Mouse (Mus musculus): Measurements from ENCODE around the gene Adap2. TPM values are rescaled to one million over a fixed set of nuclear protein-coding genes. Genes with fewer than 3 reads are reported as not detected.

The Adap2 gene
- 0.28 TPM for polyA plus RNA-seq (2017; shearing (Covaris generic))

DNA sequence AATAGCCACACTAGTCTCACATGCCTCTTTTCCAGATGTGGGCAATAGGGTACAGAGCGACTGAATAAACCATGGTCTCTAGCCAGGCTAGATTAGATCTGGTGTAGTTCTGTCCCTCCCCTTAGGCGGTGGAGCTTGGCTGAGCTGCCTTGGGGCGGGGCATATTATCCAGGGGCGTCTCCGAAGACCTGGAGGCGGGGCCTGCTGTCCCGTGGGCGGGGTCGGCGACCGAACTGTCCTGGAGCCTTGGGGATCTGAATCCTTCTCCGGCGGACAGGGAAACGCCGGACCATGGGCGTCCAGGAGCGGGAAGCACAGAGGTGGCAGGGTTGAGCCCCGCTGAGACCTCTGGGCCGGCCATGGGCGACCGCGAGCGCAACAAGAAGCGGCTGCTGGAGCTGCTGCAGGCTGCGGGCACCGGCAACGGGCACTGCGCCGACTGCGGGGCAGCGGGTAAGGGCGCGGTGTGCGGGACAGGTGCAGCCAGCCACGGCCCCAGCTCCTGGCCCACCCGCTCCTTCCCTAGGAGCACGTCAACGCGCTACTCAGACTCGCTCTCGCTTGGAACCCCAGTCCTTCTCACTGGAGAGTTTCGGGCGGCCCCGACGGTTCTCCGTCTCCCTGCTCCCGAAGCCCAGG, at the start of gene Adap2:
TSS of gene Adap2 (plus strand) at position 249 of the 639 bp plus-strand sequence.

GRCm38 (mm10) chr11:80141825-80142521, 11.9 kb upstream of the Adap2 start, which contains the start of gene Tefm:
Gene Tefm (minus strand): TSS chr11:80142175.

GRCm38 (mm10) chr11:80183705-80184255, 29.9 kb downstream of the Adap2 start, which contains the start of gene Rnf135:
Gene Rnf135 (plus strand): TSS chr11:80183851.

DNA sequence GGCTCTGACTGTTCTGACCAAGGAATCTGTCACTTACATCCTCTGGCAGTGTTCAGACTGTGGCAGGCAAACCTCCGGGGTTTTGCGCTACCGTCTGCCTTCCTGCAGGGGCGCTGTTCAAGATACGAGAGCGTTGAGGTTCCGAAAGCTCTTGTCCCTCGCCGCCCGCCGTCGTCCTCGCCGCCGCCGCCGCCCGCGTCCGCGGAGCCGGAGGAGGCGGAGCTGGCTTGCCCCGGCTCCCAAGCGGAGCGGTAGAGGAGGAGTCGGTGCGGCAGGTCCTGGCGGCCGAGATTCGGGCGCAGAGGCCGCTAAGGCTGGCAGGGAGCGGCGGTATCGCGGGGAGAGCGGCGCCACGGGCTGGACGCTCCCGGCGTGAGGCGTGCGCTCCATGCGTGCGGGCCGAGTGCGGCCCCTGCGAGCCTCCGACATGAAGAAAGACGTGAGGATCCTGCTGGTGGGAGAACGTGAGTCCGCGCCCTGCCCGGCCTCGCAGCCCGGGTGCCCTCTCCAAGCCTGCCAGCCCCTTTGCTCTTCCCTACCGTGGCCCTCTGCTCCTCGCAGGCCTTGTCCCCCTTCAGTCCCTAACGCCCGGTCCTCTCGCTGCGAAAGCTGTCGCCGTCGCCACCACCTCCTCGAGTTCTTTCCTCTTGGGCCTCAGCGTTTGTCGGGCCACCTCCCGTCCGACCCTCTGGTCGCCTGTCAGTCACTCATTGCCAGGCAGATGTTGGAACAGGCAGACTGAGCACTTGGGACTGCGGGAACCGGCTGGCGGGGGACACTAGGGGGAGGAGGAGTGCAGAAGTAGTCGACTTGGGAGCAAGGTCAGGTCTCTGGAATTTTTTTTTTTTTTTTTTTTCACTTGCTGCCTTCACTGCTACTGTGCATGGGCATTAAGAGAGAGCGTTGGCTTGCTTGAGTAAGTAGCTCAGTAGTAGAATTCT, 55.2 kb downstream of the Adap2 start, which contains the start of gene Rhot1:
TSS of gene Rhot1 (plus strand) at position 160 of the 941 bp plus-strand sequence.

Other genes with a start within 250 kb of the Adap2 start
- gene Utp6, start 191.7 kb upstream of the Adap2 start, polyA plus RNA-seq (2017; shearing (Covaris generic)): 62.9 TPM
- gene Suz12, start 161.0 kb upstream of the Adap2 start, polyA plus RNA-seq (2017; shearing (Covaris generic)): 8.1 TPM
- 336 TPM for gene Crlf3, start 73.1 kb upstream of the Adap2 start, polyA plus RNA-seq (2017; shearing (Covaris generic))
- 4.5 TPM for gene Atad5, start 64.7 kb upstream of the Adap2 start, polyA plus RNA-seq (2017; shearing (Covaris generic))
- 25.8 TPM for gene Tefm, start 11.9 kb upstream of the Adap2 start, polyA plus RNA-seq (2017; shearing (Covaris generic))
- 18.2 TPM for gene Rnf135, start 29.7 kb downstream of the Adap2 start, polyA plus RNA-seq (2017; shearing (Covaris generic))
- gene Rhot1, start 54.9 kb downstream of the Adap2 start, polyA plus RNA-seq (2017; shearing (Covaris generic)): 28.8 TPM
- 0.76 TPM for gene Rhbdl3, start 146.8 kb downstream of the Adap2 start, polyA plus RNA-seq (2017; shearing (Covaris generic))
- 16.9 TPM for gene 5730455P16Rik, start 223.9 kb downstream of the Adap2 start, polyA plus RNA-seq (2017; shearing (Covaris generic))
- gene Zfp207, start 229.2 kb downstream of the Adap2 start, polyA plus RNA-seq (2017; shearing (Covaris generic)): 301 TPM

Data from activated CD4-positive, CD25-positive, alpha-beta regulatory T cell, adult 9 weeks (primary cell).